Mouse (Mus musculus): ENCODE data around the gene Spata19. TPM values are rescaled to one million over a fixed set of nuclear protein-coding genes. Genes with fewer than 3 reads are reported as not detected.

The Spata19 gene
- not detected in 2 replicates for polyA plus RNA-seq (2015; fragmentation: Nextera tagmentation; extraction: Ambion mirVana)

GRCm38 (mm10) chr9:27396500-27396899, at the start of gene Spata19:
Spata19 (plus strand) TSS chr9:27396800.
- H3K9ac ChIP-seq, result no peak within 1 kb of the TSS
- H3K27me3 ChIP-seq, result no peaks in the 10 kb centered on the region
- no peaks in the 10 kb centered on the region for H3K4me1 ChIP-seq
- H3K4me2 ChIP-seq (replicated peaks), result no peak within 1 kb of the TSS
- no peak within 1 kb of the TSS for H3K27ac ChIP-seq
- WGBS, result 67% methylated on average over 3 of the region's 3 CpGs
- H3K36me3 ChIP-seq, result no peaks in the 10 kb centered on the region
- H3K4me3 ChIP-seq, result no peak within 1 kb of the TSS
- H3K9me3 ChIP-seq, result no peaks in the 10 kb centered on the region
- no peak for ATAC-seq (ENCODE audit: low FRiP score, low read depth)

DNA sequence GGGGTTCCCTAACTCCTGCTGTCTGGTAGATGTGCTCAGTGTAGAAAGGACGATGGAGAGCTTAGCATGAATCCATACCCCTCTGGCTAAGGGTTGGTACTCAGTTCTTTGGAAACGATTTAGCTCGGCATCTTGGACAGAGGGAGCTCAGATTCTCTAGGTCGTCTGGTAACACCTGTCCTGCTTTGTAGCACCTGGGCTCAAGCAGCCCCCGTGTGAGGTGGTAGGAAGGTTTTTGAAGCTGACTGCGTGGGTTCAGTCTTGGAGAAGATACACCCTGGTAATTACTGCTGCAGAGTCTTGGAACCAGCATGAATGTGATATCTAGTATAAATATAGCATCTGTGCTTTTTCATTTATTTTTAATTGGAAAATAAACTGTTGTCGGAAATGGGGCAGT, 43.5 kb upstream of the Spata19 start:
- 83% methylated on average over 7 of the region's 7 CpGs for WGBS
- H3K27me3 ChIP-seq, result no peaks in the 10 kb centered on the region
- H3K4me2 ChIP-seq (replicated peaks), result no peak overlapping the region

GRCm38 (mm10) chr9:27357893-27358292, 38.7 kb upstream of the Spata19 start:
- Histone ChIP-seq H3K9ac (no peak overlapping the region), H3K27ac (no peak overlapping the region), H3K27me3 (no peaks in the 10 kb centered on the region), H3K4me2 (replicated peaks) (no peak overlapping the region), H3K36me3 (no peaks in the 10 kb centered on the region), H3K4me3 (no peak overlapping the region), H3K4me1 (no peaks in the 10 kb centered on the region), H3K9me3 (no peaks in the 10 kb centered on the region)
- WGBS, result 86% methylated on average over 6 of the region's 6 CpGs
- no peak for ATAC-seq (ENCODE audit: low FRiP score, low read depth)

More for the DNA sequence above, 43.5 kb upstream of the Spata19 start:
- H3K4me1 ChIP-seq, result no peaks in the 10 kb centered on the region
- H3K27ac ChIP-seq, result no peak overlapping the region
- no peaks in the 10 kb centered on the region for H3K9me3 ChIP-seq
- no peak for ATAC-seq (ENCODE audit: low FRiP score, low read depth)
- H3K9ac ChIP-seq, result no peak overlapping the region
- no peaks in the 10 kb centered on the region for H3K36me3 ChIP-seq
- H3K4me3 ChIP-seq, result no peak overlapping the region

- WGBS, result 71% methylated on average over 2 of the region's 2 CpGs
- H3K36me3 ChIP-seq, result no peaks in the 10 kb centered on the region
- no peak for ATAC-seq (ENCODE audit: low FRiP score, low read depth)
- no peaks in the 10 kb centered on the region for H3K9me3 ChIP-seq
- no peak overlapping the region for H3K27ac ChIP-seq
- H3K9ac ChIP-seq, result no peak overlapping the region
- H3K4me2 ChIP-seq (replicated peaks), result no peak overlapping the region
- H3K4me1 ChIP-seq, result peaks cover 5% of the 10 kb centered on the region
- H3K27me3 ChIP-seq, result no peaks in the 10 kb centered on the region
- H3K4me3 ChIP-seq, result no peak overlapping the region
Observed at GRCm38 (mm10) chr9:27367231-27367630, 29.4 kb upstream of the Spata19 start.

GRCm38 (mm10) chr9:27369108-27369507, 27.5 kb upstream of the Spata19 start:
- Histone ChIP-seq H3K27me3 (no peaks in the 10 kb centered on the region), H3K27ac (no peak overlapping the region), H3K4me1 (peaks cover 5% of the 10 kb centered on the region), H3K4me2 (replicated peaks) (no peak overlapping the region), H3K9me3 (no peaks in the 10 kb centered on the region), H3K9ac (no peak overlapping the region), H3K4me3 (no peak overlapping the region), H3K36me3 (no peaks in the 10 kb centered on the region)
- WGBS, result 18% methylated on average over 2 of the region's 2 CpGs
- no peak for ATAC-seq (ENCODE audit: low FRiP score, low read depth)

DNA sequence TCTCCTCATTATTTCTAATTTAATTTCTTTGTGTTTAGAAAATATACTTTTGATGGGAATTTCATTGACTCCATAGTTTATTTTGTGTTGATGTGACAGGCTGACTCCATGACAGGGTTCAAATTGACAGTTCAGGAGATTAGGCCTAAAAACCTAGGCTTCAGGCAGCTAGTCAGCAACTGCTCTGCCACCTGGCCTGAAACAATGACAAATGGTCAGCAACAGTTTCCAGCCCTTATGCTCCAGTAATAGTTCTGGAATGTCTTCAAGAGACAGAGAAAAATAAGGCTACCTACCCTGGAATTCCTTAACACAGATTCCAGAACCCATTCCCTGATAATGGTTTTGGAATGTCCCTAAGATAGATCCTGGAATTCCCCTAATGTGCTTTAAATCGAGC, 20.9 kb upstream of the Spata19 start:
- no peak for ATAC-seq (ENCODE audit: low FRiP score, low read depth)
- H3K9me3 ChIP-seq, result no peaks in the 10 kb centered on the region
- 66% methylated on average over 1 of the region's 1 CpGs for WGBS

GRCm38 (mm10) chr9:27386951-27387350, 9.6 kb upstream of the Spata19 start:
- Histone ChIP-seq H3K27me3 (no peaks in the 10 kb centered on the region), H3K4me3 (no peak overlapping the region), H3K4me2 (replicated peaks) (no peak overlapping the region), H3K9me3 (no peaks in the 10 kb centered on the region), H3K4me1 (no peaks in the 10 kb centered on the region), H3K9ac (no peak overlapping the region), H3K27ac (no peak overlapping the region), H3K36me3 (no peaks in the 10 kb centered on the region)
- ATAC-seq (ENCODE audit: low FRiP score, low read depth), result no peak
- WGBS, result 85% methylated on average over 3 of the region's 3 CpGs

More for the DNA sequence above, 20.9 kb upstream of the Spata19 start:
- Histone ChIP-seq H3K36me3 (no peaks in the 10 kb centered on the region), H3K9ac (no peak overlapping the region), H3K27me3 (no peaks in the 10 kb centered on the region), H3K4me1 (no peaks in the 10 kb centered on the region), H3K27ac (no peak overlapping the region), H3K4me3 (no peak overlapping the region), H3K4me2 (replicated peaks) (no peak overlapping the region)

GRCm38 (mm10) chr9:27401169-27401568, 4.6 kb downstream of the Spata19 start:
- H3K9me3 ChIP-seq, result no peaks in the 10 kb centered on the region
- H3K4me3 ChIP-seq, result no peak overlapping the region
- ATAC-seq (ENCODE audit: low FRiP score, low read depth), result no peak
- no peaks in the 10 kb centered on the region for H3K27me3 ChIP-seq
- no peaks in the 10 kb centered on the region for H3K4me1 ChIP-seq
- H3K9ac ChIP-seq, result no peak overlapping the region
- whole genome bisulfite sequencing, result 87% methylated on average over 4 of the region's 4 CpGs
- no peak overlapping the region for H3K4me2 ChIP-seq (replicated peaks)
- H3K27ac ChIP-seq, result no peak overlapping the region
- no peaks in the 10 kb centered on the region for H3K36me3 ChIP-seq

GRCm38 (mm10) chr9:27409733-27410132, 13.1 kb downstream of the Spata19 start:
- H3K4me3 ChIP-seq, result no peak overlapping the region
- peak; percentile 51; the same call in 1 of the 2 replicates for ATAC-seq (ENCODE audit: low FRiP score, low read depth)
- H3K4me1 ChIP-seq, result peaks cover 3% of the 10 kb centered on the region; the same call in 1 of the 2 replicates
- no peaks in the 10 kb centered on the region for H3K36me3 ChIP-seq
- no peaks in the 10 kb centered on the region for H3K9me3 ChIP-seq
- H3K27me3 ChIP-seq, result peaks cover 21% of the 10 kb centered on the region; the same call in 1 of the 2 replicates
- H3K27ac ChIP-seq, result no peak overlapping the region
- no peak overlapping the region for H3K4me2 ChIP-seq (replicated peaks)
- H3K9ac ChIP-seq, result no peak overlapping the region

GRCm38 (mm10) chr9:27414058-27414460, 17.5 kb downstream of the Spata19 start:
- peaks cover 34% of the 10 kb centered on the region for H3K27me3 ChIP-seq
- peaks cover 3% of the 10 kb centered on the region; the same call in 1 of the 2 replicates for H3K4me1 ChIP-seq
- ATAC-seq (ENCODE audit: low FRiP score, low read depth), result peak; percentile 54
- no peaks in the 10 kb centered on the region for H3K9me3 ChIP-seq
- H3K9ac ChIP-seq, result no peak overlapping the region
- no peaks in the 10 kb centered on the region for H3K36me3 ChIP-seq
- H3K4me2 ChIP-seq (replicated peaks), result peak overlapping the region; percentile 49
- no peak overlapping the region for H3K27ac ChIP-seq
- no peak overlapping the region for H3K4me3 ChIP-seq
- WGBS, result 4% methylated on average over 11 of the region's 11 CpGs

GRCm38 (mm10) chr9:27424511-27424910, 27.9 kb downstream of the Spata19 start:
- WGBS, result 63% methylated on average over 4 of the region's 4 CpGs
- Histone ChIP-seq H3K27me3 (no peaks in the 10 kb centered on the region), H3K27ac (no peak overlapping the region), H3K4me3 (no peak overlapping the region), H3K9me3 (no peaks in the 10 kb centered on the region), H3K4me1 (no peaks in the 10 kb centered on the region), H3K9ac (no peak overlapping the region), H3K36me3 (no peaks in the 10 kb centered on the region), H3K4me2 (replicated peaks) (no peak overlapping the region)
- ATAC-seq (ENCODE audit: low FRiP score, low read depth), result no peak

DNA sequence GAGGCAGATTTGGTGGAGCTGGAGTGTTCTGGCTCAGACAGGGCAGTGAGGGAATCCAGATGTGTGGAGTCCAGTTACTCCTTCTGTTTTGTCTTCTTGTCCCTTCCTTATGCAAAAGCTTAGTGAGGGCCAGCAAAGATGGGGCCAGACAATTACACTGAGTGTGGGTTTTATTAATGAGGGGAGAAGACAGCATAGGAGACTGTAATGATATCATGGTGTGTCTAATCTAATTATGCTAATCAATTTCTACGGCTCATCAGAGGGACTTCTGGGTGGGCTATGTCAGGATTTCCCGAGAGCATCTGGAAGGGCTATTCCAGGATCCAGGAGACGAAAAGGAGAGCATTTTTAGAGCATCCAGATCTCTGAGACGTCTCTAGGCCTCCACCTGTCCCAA, 32.0 kb downstream of the Spata19 start:
- WGBS, result 37% methylated on average over 4 of the region's 4 CpGs
- no peak overlapping the region for H3K27ac ChIP-seq
- H3K4me1 ChIP-seq, result no peaks in the 10 kb centered on the region
- no peak for ATAC-seq (ENCODE audit: low FRiP score, low read depth)
- no peak overlapping the region for H3K4me3 ChIP-seq
- H3K9me3 ChIP-seq, result no peaks in the 10 kb centered on the region
- no peaks in the 10 kb centered on the region for H3K36me3 ChIP-seq
- no peaks in the 10 kb centered on the region for H3K27me3 ChIP-seq
- no peak overlapping the region for H3K4me2 ChIP-seq (replicated peaks)
- H3K9ac ChIP-seq, result no peak overlapping the region

DNA sequence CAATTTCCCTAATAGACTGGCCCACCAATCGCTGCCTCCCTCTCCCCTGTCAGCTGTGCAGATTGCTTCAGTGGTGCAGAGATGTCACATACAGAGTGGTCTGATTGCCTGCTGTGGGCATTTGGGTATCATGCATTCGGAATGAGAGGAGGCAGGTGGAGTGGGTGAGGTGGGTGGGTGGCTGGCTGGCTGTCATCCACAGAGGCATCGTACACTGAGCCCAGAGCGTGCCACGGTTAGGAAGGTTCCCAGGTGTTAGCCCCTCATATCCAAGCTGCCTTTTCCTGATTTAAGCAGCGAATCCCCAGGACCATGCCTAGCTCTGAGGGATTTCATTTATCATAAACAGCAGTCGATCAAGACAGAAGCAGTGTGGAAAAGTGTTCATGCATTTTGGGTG, 36.7 kb downstream of the Spata19 start:
- Histone ChIP-seq H3K9ac (no peak overlapping the region), H3K36me3 (no peaks in the 10 kb centered on the region), H3K4me2 (replicated peaks) (no peak overlapping the region), H3K4me3 (no peak overlapping the region), H3K9me3 (no peaks in the 10 kb centered on the region), H3K27ac (no peak overlapping the region), H3K4me1 (0 out of 2 replicates have a peak, but pooled peaks cover 5% of the 10 kb centered on the region), H3K27me3 (no peaks in the 10 kb centered on the region)
- WGBS, result 76% methylated on average over 7 of the region's 7 CpGs
- no peak for ATAC-seq (ENCODE audit: low FRiP score, low read depth)
